Mouse (Mus musculus) midbrain, embryonic 14.5 days (tissue): ENCODE results near the gene Urah. TPM values are rescaled to one million over a fixed set of nuclear protein-coding genes. Genes with fewer than 3 reads are reported as not detected.
A peak's percentile ranks its signal among the peaks of the same experiment; 100 is the strongest.

Experiments
- ATAC-seq: fragments of 200-750 bp; cut with Nextera tagmentation; 2 replicates; pipeline ENCODE4 v1.8.0; 2017; ENCODE audit warnings: moderate number of reproducible peaks, moderate library complexity; ENCODE audit not compliant: low FRiP score, low TSS enrichment
- DNase-seq: peaks from one replicate; pipeline ENCODE4 v3.0.0-alpha.2; 2015
- H3K27ac ChIP-seq: fragments of 300-500 bp; sonication (generic); replicated peaks from 2 replicates; pipeline ENCODE4 v1.5.1; 2014; ENCODE audit warnings: mild to moderate bottlenecking, low read depth, low read length, moderate library complexity
- H3K27me3 ChIP-seq: fragments of 300-500 bp; sonication (generic); 2 replicates; pipeline ENCODE4 v1.6.1; 2014; ENCODE audit warnings: low read length, control low read depth, mixed read lengths; ENCODE audit not compliant: control insufficient read depth, insufficient read depth
- H3K36me3 ChIP-seq: fragments of 300-500 bp; sonication (generic); 2 replicates; pipeline ENCODE4 v1.6.1; 2014; ENCODE audit warnings: low read length, control low read depth; ENCODE audit not compliant: control insufficient read depth, insufficient read depth
- H3K4me1 ChIP-seq: fragments of 300-500 bp; sonication (generic); 2 replicates; pipeline ENCODE4 v1.6.1; 2014; ENCODE audit warnings: mild to moderate bottlenecking, antibody characterized with exemption, low read length, control low read depth; ENCODE audit not compliant: control insufficient read depth, insufficient read depth
- H3K4me2 ChIP-seq: fragments of 300-500 bp; sonication (generic); 2 replicates; pipeline ENCODE4 v1.6.1; 2014; ENCODE audit warnings: mild to moderate bottlenecking, low read length, moderate library complexity
- H3K4me3 ChIP-seq: fragments of 300-500 bp; sonication (generic); replicated peaks from 2 replicates; pipeline ENCODE4 v1.5.1; 2014; ENCODE audit warnings: low read depth, low read length
- H3K9ac ChIP-seq: fragments of 300-500 bp; sonication (generic); replicated peaks from 2 replicates; pipeline ENCODE4 v1.6.1; 2014; ENCODE audit warnings: mild to moderate bottlenecking, low read length, moderate library complexity
- H3K9me3 ChIP-seq: fragments of 300-500 bp; sonication (generic); 2 replicates; pipeline ENCODE4 v1.6.1; 2016; ENCODE audit warnings: low read length, control low read depth, mixed read lengths; ENCODE audit not compliant: control insufficient read depth
- WGBS: fragments of 180-500 bp; shearing (Covaris S2); extraction: QIAGEN DNeasy Blood & Tissue Kit; methylation state at CpG from one replicate; pipeline ENCODE4 v1.1.7; 2014; 5-methylcytosine and 5-hydroxymethylcytosine counted together
- polyA plus RNA-seq: library from polyadenylated mRNA; unstranded; fragments of >200 nt; fragmentation: Nextera tagmentation; extraction: Ambion mirVana; gene quantifications from 2 replicates; pipeline ENCODE4 v1.2.1, GENCODE M21; 2014

Urah gene
- polyA plus RNA-seq, 1 experiment from 2014 or later, result not detected

- DNase-seq, result no peak
- 83% methylated on average over 4 of the region's 4 CpGs for WGBS
Measured at GRCm38 (mm10) chr7:140833341-140833740, 1.5 kb upstream of the Urah start.

DNA sequence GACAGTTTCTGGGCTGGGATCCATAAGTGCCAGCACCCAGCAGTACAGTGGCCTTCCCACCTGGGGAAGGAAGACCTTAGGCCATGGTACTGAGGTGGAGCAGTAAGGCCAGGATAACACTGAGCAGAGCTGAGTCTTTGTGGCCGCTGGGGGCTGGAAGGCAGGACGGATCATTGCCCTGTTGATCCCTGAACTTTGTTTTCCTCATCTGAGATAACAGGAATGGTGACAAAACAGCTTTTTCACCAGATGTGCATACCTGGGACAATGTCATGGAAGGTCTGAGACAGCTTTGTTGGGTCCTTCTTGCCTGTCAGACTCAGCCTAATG is 905 bp downstream of the Urah start:
- Histone ChIP-seq H3K9ac (no peak overlapping the region), H3K27me3 (no peaks in the 10 kb centered on the region), H3K4me3 (no peak overlapping the region), H3K9me3 (no peaks in the 10 kb centered on the region), H3K4me1 (no peaks in the 10 kb centered on the region), H3K27ac (no peak overlapping the region), H3K4me2 (no peak overlapping the region), H3K36me3 (no peaks in the 10 kb centered on the region)
- no peak for ATAC-seq
- 69% methylated on average over 2 of the region's 2 CpGs for WGBS
- no peak for DNase-seq

More at GRCm38 (mm10) chr7:140833341-140833740, 1.5 kb upstream of the Urah start:
- no peak overlapping the region for H3K4me3 ChIP-seq
- H3K9ac ChIP-seq, result no peak overlapping the region
- H3K4me1 ChIP-seq, result no peaks in the 10 kb centered on the region
- no peak overlapping the region for H3K4me2 ChIP-seq
- ATAC-seq, result no peak
- no peaks in the 10 kb centered on the region for H3K9me3 ChIP-seq
- no peaks in the 10 kb centered on the region for H3K27me3 ChIP-seq
- no peak overlapping the region for H3K27ac ChIP-seq
- H3K36me3 ChIP-seq, result no peaks in the 10 kb centered on the region

DNA sequence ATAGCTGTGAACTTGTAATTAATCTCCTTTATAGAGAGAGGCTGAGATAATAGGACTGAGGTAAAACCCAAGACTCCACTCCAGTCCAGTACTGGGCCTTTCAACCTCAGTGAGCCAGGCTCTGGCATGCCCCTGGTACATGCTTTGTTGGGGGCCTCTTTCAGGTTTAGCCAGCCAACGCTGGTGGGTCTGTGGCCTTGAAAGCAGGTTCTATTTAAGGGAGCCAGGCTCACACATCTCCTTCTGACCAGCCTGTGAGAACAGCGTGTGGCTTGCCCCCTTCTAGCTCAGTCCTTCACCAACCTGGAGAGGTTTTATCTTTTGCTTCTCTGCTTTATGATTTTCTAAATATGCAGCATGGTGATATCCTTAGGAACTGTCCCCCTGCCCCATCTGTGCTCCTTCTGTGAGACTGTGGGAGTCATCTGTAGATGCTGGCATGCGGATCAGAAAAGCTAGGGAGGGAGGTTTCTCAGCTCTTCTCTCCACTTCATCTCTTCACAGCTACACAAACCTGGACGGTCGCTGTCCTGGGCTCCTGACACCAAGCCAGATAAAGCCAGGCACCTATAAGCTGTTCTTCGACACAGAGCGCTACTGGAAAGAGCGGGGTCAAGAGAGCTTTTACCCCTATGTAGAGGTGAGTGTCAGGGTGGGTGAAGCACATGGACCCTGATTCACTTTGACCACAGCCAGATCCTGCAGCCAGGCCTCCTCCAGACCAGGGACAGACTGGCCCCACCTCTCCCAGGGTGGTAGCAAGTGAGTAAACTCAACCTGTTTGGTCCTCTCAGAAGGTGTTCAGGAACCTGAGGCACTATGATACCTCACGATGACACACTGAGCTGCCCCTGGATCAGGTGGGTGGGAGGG is 1.7 kb downstream of the Urah start:
- ATAC-seq (no peak), DNase-seq (no peak)
- no peaks in the 10 kb centered on the region for H3K4me1 ChIP-seq
- H3K9me3 ChIP-seq, result no peaks in the 10 kb centered on the region
- H3K27me3 ChIP-seq, result no peaks in the 10 kb centered on the region
- H3K36me3 ChIP-seq, result no peaks in the 10 kb centered on the region
- no peak overlapping the region for H3K4me2 ChIP-seq
- no peak overlapping the region for H3K27ac ChIP-seq
- 85% methylated on average over 9 of the region's 9 CpGs for WGBS
- no peak overlapping the region for H3K9ac ChIP-seq
- H3K4me3 ChIP-seq, result no peak overlapping the region

DNA sequence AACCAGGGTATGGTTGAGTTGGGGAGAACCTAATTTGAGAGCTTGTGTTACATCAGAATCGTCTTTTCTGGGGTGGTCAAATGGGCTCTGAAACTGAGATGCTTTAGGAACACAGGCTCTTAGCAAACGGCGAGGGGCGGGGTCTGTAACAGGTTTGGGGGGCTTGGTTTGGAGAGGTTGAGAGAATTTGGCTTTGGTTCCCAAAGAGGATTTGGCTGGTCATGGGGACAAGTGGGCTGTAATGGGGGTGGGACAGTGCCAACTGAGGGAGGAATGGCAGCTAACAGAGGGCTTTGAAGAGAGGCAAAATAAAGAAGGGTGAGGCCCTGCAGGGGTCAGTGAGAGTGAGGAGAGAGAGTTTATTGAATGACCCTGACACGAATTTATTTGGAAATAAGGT is 4.7 kb downstream of the Urah start:
- H3K27me3 ChIP-seq, result no peaks in the 10 kb centered on the region; the same call in 1 of the 2 replicates
- no peak overlapping the region for H3K4me3 ChIP-seq
- H3K36me3 ChIP-seq, result no peaks in the 10 kb centered on the region
- no peaks in the 10 kb centered on the region for H3K4me1 ChIP-seq
- no peaks in the 10 kb centered on the region for H3K9me3 ChIP-seq
- H3K27ac ChIP-seq, result no peak overlapping the region
- 63% methylated on average over 5 of the region's 5 CpGs for WGBS
- no peak for ATAC-seq
- H3K9ac ChIP-seq, result no peak overlapping the region
- no peak overlapping the region for H3K4me2 ChIP-seq
- no peak for DNase-seq

DNA sequence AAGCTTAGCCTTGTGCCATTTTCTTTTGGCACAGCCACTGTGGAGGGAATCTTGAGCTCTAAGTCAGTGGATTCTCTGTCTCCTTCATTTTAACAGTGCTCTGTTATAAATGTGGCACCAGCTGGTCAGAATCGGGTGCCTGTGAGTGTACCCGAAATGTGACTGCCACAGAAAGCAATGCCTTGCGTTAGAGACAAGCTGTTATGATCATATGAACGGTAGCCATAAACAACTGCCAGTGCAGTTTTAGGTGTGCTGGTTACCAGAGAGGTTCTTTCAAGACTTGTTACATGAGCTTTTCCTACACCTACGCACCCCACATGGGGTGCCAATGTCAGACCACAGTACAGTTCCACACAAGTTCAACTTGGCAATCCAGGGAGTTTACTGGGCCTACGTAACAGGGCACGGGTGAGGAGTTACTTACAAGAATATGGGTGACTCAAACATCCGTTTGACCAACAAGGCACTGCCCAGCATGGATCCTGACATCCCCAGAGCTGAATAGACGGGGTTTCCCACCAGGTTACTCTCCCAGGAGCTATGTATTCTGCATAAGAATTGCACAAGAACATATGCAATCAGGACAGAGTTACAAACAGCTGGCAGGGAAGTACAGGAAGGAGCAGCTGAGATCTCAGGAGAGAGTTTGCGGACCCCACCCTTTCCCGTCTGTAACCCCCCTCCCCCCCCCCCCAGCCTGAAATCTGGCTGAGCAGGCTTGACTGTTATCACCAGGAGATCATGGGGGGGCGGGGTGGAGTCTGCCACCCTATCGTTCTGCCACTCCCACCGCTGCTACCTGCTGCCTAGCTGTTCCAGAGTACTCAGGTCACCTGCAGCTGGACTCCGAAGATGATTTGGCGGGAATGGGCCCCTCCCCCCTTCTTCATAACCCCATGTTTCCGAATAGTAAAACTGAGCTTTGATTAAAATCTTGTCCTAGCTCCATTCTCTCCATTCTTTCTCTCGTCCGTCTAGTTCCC is 6.2 kb downstream of the Urah start:
- Histone ChIP-seq H3K36me3 (no peaks in the 10 kb centered on the region), H3K4me3 (no peak overlapping the region), H3K4me2 (no peak overlapping the region), H3K27me3 (no peaks in the 10 kb centered on the region; the same call in 1 of the 2 replicates), H3K27ac (no peak overlapping the region), H3K4me1 (no peaks in the 10 kb centered on the region), H3K9ac (no peak overlapping the region), H3K9me3 (no peaks in the 10 kb centered on the region)
- 39% methylated on average over 19 of the region's 19 CpGs for WGBS
- ATAC-seq (no peak), DNase-seq (no peak)

DNA sequence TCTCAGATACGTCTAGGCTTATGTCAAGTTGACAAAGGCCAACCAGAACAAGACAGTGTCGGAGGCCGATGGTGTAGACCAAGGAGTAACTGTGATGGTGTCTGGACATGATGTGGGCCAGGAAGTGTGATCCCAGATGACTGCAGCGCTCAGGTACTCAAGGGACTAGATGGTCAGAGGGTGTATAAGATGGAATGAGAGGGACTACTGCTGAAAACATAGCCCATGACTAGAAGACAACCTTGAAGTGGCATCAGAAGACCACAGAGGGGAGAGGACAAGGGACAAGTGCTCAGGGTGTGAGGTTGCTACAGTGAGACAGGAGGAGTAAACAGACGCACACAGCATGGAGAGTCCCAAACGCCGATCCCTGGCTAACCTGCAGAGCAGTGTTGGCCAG is 9.0 kb downstream of the Urah start:
- Histone ChIP-seq H3K36me3 (no peaks in the 10 kb centered on the region), H3K9me3 (no peaks in the 10 kb centered on the region), H3K27me3 (no peaks in the 10 kb centered on the region; the same call in 1 of the 2 replicates), H3K4me1 (no peaks in the 10 kb centered on the region), H3K9ac (no peak overlapping the region), H3K4me2 (no peak overlapping the region), H3K27ac (no peak overlapping the region), H3K4me3 (no peak overlapping the region)
- ATAC-seq (no peak), DNase-seq (no peak)
- WGBS, result 77% methylated on average over 7 of the region's 7 CpGs

DNA sequence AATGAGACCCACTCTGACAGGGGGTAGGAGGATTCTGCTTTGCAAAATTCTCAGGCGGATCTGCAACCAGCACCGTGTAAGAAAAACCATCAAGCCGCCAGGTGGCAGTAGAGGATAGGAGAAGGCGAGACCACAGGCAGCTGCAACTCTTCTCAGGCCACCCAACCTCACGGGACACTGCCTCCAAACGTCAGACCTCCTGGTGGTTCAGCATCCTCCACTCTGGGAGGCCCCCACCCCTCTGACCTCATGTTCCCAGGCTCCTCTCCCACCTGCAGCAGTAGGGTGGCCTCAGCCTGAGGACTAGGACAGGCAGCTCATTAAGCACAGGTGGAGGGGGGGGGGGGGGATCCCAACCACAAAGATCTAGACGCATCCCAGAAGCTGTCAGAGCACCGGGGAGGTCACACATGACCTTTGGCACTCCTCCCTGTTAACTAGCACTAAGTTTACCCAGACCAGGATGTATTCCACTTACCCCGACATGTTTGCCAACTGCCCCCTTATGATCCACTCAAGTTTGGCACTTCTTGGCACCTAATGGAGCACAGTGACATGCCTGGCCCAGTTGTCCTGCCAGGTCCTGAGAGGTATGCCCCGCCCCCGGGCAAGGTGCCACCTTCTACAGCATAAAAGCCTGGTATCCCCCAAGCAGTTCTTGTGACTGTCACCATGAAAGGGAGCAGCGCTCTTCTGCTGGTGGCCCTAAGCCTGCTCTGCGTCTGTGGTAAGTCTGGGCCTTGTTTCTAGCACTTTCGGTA is 10.3 kb downstream of the Urah start, which contains the start of gene Scgb1c1:
TSS of gene Scgb1c1 (plus strand) at position 643 of the 761 bp plus-strand sequence.
- no peak within 1 kb of the TSS for H3K4me2 ChIP-seq
- no peaks in the 10 kb centered on the region for H3K36me3 ChIP-seq
- ATAC-seq (peak; percentile 49; the same call in 1 of the 2 replicates), DNase-seq (peak; percentile 91)
- H3K27ac ChIP-seq, result no peak within 1 kb of the TSS
- no peaks in the 10 kb centered on the region for H3K9me3 ChIP-seq
- H3K27me3 ChIP-seq, result no peaks in the 10 kb centered on the region; the same call in 1 of the 2 replicates
- no peaks in the 10 kb centered on the region for H3K4me1 ChIP-seq
- WGBS, result 31% methylated on average over 14 of the region's 14 CpGs
- H3K9ac ChIP-seq, result no peak within 1 kb of the TSS
- H3K4me3 ChIP-seq, result no peak within 1 kb of the TSS

DNA sequence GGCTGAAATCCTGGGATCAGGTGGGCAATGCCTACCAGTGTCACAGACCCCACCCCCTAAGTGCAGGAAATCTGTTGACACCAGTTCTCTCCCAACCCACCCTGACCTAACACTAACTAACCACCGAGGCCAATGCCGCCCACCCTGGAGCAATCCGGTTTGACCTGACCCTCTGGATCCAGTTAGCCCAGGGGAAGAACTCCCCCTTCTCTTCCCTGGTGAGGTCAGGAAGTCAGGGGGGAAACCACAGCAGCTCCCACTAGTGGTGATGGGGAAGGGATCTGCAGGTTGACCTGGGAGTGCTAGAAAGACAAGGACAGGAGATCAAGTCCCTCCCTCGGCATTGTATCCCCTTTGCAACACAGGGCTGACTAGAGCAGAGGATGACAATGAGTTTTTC is 10.9 kb downstream of the Urah start:
- Histone ChIP-seq H3K27me3 (no peaks in the 10 kb centered on the region; the same call in 1 of the 2 replicates), H3K4me2 (no peak overlapping the region), H3K9me3 (no peaks in the 10 kb centered on the region), H3K4me1 (no peaks in the 10 kb centered on the region), H3K9ac (no peak overlapping the region), H3K27ac (no peak overlapping the region), H3K4me3 (no peak overlapping the region), H3K36me3 (no peaks in the 10 kb centered on the region)
- WGBS, result 69% methylated on average over 4 of the region's 4 CpGs
- no peak for DNase-seq
- ATAC-seq, result no peak
